ENCODE assay signal across 25 mouse cellular contexts in the genomic region with DNA sequence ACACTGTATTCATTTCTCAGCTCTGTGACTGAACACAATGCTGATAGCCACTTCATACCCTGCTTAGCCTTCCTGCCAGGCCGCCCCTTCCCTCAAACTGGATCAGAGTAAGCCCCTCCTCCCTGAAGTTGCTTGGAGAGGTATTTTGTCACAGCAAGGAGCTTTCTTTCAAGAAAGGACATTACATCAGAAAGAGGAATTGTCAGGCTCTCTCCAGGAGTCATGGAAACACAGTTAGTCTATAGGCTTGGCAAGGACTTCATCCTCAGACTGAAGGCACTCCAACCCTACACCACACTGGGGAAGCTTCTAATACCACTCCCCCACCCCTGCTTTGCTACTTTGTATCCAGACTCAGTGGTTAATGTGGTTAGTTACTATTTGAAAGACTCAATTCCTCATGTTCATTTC.
DNase-seq lines count a peak whose midpoint lies in the region; ATAC-seq and TF ChIP-seq lines count a peak whose summit lies in the region.
"Had no signal": no experiment of that assay in that cellular context is flagged by ENCODE, and none has a peak within 500 bp of the region (broad histone marks: within the 10 kb centered on the region; RNA-seq: fewer than 3 reads in every experiment).

No protein-coding gene starts in this region.

- H3K9me3 ChIP-seq in hindbrain, embryonic 13.5 days: 0 out of 2 replicates have a peak, but pooled peaks cover 7% of the 10 kb centered on the region
- no peaks in the 10 kb centered on the region for H3K9me3 ChIP-seq in hindbrain, embryonic 11.5 days (ENCODE audit: control insufficient read depth, low read length)
- H3K9me3 ChIP-seq in hindbrain, embryonic 16.5 days (ENCODE audit: control insufficient read depth, low read length): peaks cover 4% of the 10 kb centered on the region; the same call in 1 of the 2 replicates
- H3K9me3 ChIP-seq: heart, embryonic 13.5 days; limb, embryonic 15.5 days had no signal

- peaks cover 36% of the 10 kb centered on the region for H3K4me1 ChIP-seq in hindbrain, embryonic 13.5 days (replicated peaks)
- H3K4me1 ChIP-seq in hindbrain, embryonic 11.5 days (replicated peaks; ENCODE audit: control insufficient read depth, insufficient read depth, low read length): no peaks in the 10 kb centered on the region
- peaks cover 2% of the 10 kb centered on the region; the same call in 1 of the 2 replicates for H3K4me1 ChIP-seq in hindbrain, embryonic 16.5 days (ENCODE audit: control insufficient read depth, insufficient read depth, low read depth, low read length)
- H3K4me1 ChIP-seq: heart, embryonic 13.5 days; limb, embryonic 15.5 days had no signal

- H3K4me2 ChIP-seq in hindbrain, embryonic 13.5 days: no peak overlapping the region
- no peak overlapping the region for H3K4me2 ChIP-seq in hindbrain, embryonic 11.5 days (replicated peaks; ENCODE audit: low read depth, low read length)
- no peak overlapping the region for H3K4me2 ChIP-seq in hindbrain, embryonic 16.5 days (ENCODE audit: low read length)
- H3K4me2 ChIP-seq: heart, embryonic 13.5 days; limb, embryonic 15.5 days had no signal

- intact Hi-C loops in gastrocnemius, adult 2 months (cut with DNase I): no loop called here

- H3K9ac ChIP-seq in hindbrain, embryonic 13.5 days: no peak overlapping the region
- H3K9ac ChIP-seq in hindbrain, embryonic 11.5 days (ENCODE audit: low read depth, low read length): no peak overlapping the region
- no peak overlapping the region for H3K9ac ChIP-seq in hindbrain, embryonic 16.5 days (ENCODE audit: low read depth, low read length)
- H3K9ac ChIP-seq: heart, embryonic 13.5 days; limb, embryonic 15.5 days had no signal

- ATAC-seq in hindbrain, embryonic 13.5 days (ENCODE audit: low FRiP score): peak; percentile 65
- no peak for ATAC-seq in hindbrain, embryonic 11.5 days (ENCODE audit: low FRiP score)
- ATAC-seq in hindbrain, embryonic 16.5 days: peak; percentile 75
- no peak for ATAC-seq in monocyte, adult 5-6 weeks (replicated peaks; ENCODE audit: insufficient number of reproducible peaks, low FRiP score, low TSS enrichment, poor library complexity, severe bottlenecking)

- peaks cover 24% of the 10 kb centered on the region for H3K36me3 ChIP-seq in hindbrain, embryonic 13.5 days
- H3K36me3 ChIP-seq in hindbrain, embryonic 11.5 days (ENCODE audit: control insufficient read depth, insufficient read depth, low read length): peaks cover 10% of the 10 kb centered on the region; the same call in 1 of the 2 replicates
- H3K36me3 ChIP-seq in hindbrain, embryonic 16.5 days (ENCODE audit: control insufficient read depth, insufficient read depth, low read length): peaks cover 15% of the 10 kb centered on the region
- H3K36me3 ChIP-seq: G1E had no signal

- no peak for DNase-seq in hindbrain, embryonic 11.5 days (ENCODE audit: low spot score)
- peak; percentile 63 for DNase-seq in Muller cell, postnatal 12 days (ENCODE audit: inconsistent ontology term)
- DNase-seq in ZHBTc4 (ENCODE audit: low read depth, low spot score): peak; percentile 24
- DNase-seq in gastrocnemius, adult 8-10 months (ENCODE audit: low spot score in 2 of 2): no peak
- no peak for DNase-seq in gastrocnemius, adult 2 months
- DNase-seq: adrenal gland, postnatal 14 days; B cell, adult 2 months; cerebellum, adult 9-10 months; gastrocnemius, postnatal 36 days; heart, adult 2 months; heart, postnatal 14 days; kidney, adult 11 months; layer of hippocampus, adult 9-11 months; left cerebral cortex, postnatal 4 days; lung, postnatal 4 days; retina, postnatal 1 day; right cerebral cortex, postnatal 25 days; spleen, adult 18-20 months had no signal

- TF ChIP-seq CTCF in gastrocnemius, adult 2 months (IDR thresholded peaks at IDR 0.05): no peak

- H3K27me3 ChIP-seq in hindbrain, embryonic 13.5 days: no peaks in the 10 kb centered on the region
- H3K27me3 ChIP-seq in hindbrain, embryonic 11.5 days (ENCODE audit: control insufficient read depth, insufficient read depth, low read length): no peaks in the 10 kb centered on the region
- no peaks in the 10 kb centered on the region for H3K27me3 ChIP-seq in hindbrain, embryonic 16.5 days (replicated peaks; ENCODE audit: control insufficient read depth, insufficient read depth, low read length)
- H3K27me3 ChIP-seq: heart, embryonic 13.5 days; limb, embryonic 15.5 days had no signal

- H3K4me3 ChIP-seq in hindbrain, embryonic 13.5 days: no peak overlapping the region
- H3K4me3 ChIP-seq in hindbrain, embryonic 11.5 days (ENCODE audit: low read depth, low read length): no peak overlapping the region
- H3K4me3 ChIP-seq in hindbrain, embryonic 16.5 days (ENCODE audit: low read length): no peak overlapping the region
- no peak overlapping the region for H3K4me3 ChIP-seq in gastrocnemius, adult 2 months
- H3K4me3 ChIP-seq: heart, adult 2 months; heart, embryonic 13.5 days; limb, embryonic 15.5 days had no signal

- WGBS in hindbrain, embryonic 13.5 days: 63% methylated on average over 1 of the region's 1 CpGs
- 75% methylated on average over 1 of the region's 1 CpGs for WGBS in hindbrain, embryonic 11.5 days
- WGBS in hindbrain, embryonic 16.5 days: 41% methylated on average over 1 of the region's 1 CpGs

- H3K27ac ChIP-seq in hindbrain, embryonic 13.5 days: peak overlapping the region; percentile 56
- no peak overlapping the region for H3K27ac ChIP-seq in hindbrain, embryonic 11.5 days (ENCODE audit: low read depth, low read length)
- H3K27ac ChIP-seq in hindbrain, embryonic 16.5 days (ENCODE audit: low read depth, low read length): no peak overlapping the region
- no peak overlapping the region for H3K27ac ChIP-seq in gastrocnemius, adult 2 months
- H3K27ac ChIP-seq: heart, adult 2 months; heart, embryonic 13.5 days; kidney, postnatal 0 days; limb, embryonic 15.5 days had no signal

Comparison
In these comparisons a context has a peak if more than half of its experiments do, and no peak if none do; other contexts are left out.
1. ATAC-seq: peak in hindbrain, embryonic 13.5 days (single experiment) and hindbrain, embryonic 16.5 days (single experiment); none in hindbrain, embryonic 11.5 days (single experiment) and monocyte, adult 5-6 weeks (single experiment).
2. DNase-seq: peak in Muller cell, postnatal 12 days (single experiment) and ZHBTc4 (single experiment); none in hindbrain, embryonic 11.5 days (single experiment), gastrocnemius, adult 8-10 months (0 of 2) and gastrocnemius, adult 2 months (single experiment).